In genomic region chr15:5139366-5139765, GRCm38 (mm10) we compare ENCODE assay signal across 19 mouse cellular contexts. TPM values are rescaled to one million over a fixed set of nuclear protein-coding genes. Genes with fewer than 3 reads are reported as not detected.
DNase-seq lines count a peak whose midpoint lies in the region; ATAC-seq and TF ChIP-seq lines count a peak whose summit lies in the region.
"Had no signal": no experiment of that assay in that cellular context is flagged by ENCODE, and none has a peak within 500 bp of the region (broad histone marks: within the 10 kb centered on the region; RNA-seq: fewer than 3 reads in every experiment).

No protein-coding gene starts in this region.

- H3K9ac ChIP-seq in heart, embryonic 11.5 days (ENCODE audit: low read depth, low read length), result no peak overlapping the region
- no peak overlapping the region for H3K9ac ChIP-seq in heart, adult 2 months (ENCODE audit: low read depth, low read length)
- H3K9ac ChIP-seq in MEL (ENCODE audit: control insufficient read depth, low read depth, low read length, poor library complexity, severe bottlenecking), result peak overlapping the region; percentile 51
- peak overlapping the region; percentile 60 for H3K9ac ChIP-seq in liver, embryonic 12.5 days
- peak overlapping the region; percentile 17 for H3K9ac ChIP-seq in liver, embryonic 16.5 days (ENCODE audit: low read depth, low read length)
- H3K9ac ChIP-seq: forebrain, embryonic 15.5 days; heart, embryonic 13.5 days; hindbrain, embryonic 12.5 days had no signal

- TF ChIP-seq POLR2A in heart, adult 2 months (IDR thresholded peaks at IDR 0.05; ENCODE audit: insufficient read depth, low read depth, low read length), result no peak
- TF ChIP-seq POLR2A in MEL (IDR thresholded peaks at IDR 0.05; ENCODE audit: control insufficient read depth in 1 of 2, insufficient read depth in 1 of 2, low read depth in 1 of 2, low read length in 2 of 2, poor library complexity in 1 of 2), result no peak

- H3K79me2 ChIP-seq in heart, adult 2 months (replicated peaks; ENCODE audit: control insufficient read depth, insufficient read depth, low read length), result no peaks in the 10 kb centered on the region
- peaks cover 7% of the 10 kb centered on the region for H3K79me2 ChIP-seq in MEL (ENCODE audit: control insufficient read depth, insufficient read depth, low read length, poor library complexity)

- DNase-seq in heart, adult 2 months, result no peak
- DNase-seq in MEL (ENCODE audit: low read depth, low spot score), result no peak
- no peak for DNase-seq in frontal cortex, postnatal 36 days (ENCODE audit: low spot score in 2 of 2)
- DNase-seq: adrenal gland, postnatal 10 days; cerebellum, adult 2 months; cerebellum, postnatal 10 days; gastrocnemius, postnatal 14 days; heart, postnatal 4 days had no signal

- intact Hi-C loops in heart, adult 2 months (cut with DNase I), result no loop called here

- peak overlapping the region; percentile 66 for H3K27ac ChIP-seq in heart, embryonic 11.5 days (ENCODE audit: low read depth, low read length)
- H3K27ac ChIP-seq in heart, adult 2 months, result no peak overlapping the region
- peak overlapping the region; percentile 95 for H3K27ac ChIP-seq in MEL (ENCODE audit: control insufficient read depth, low read depth, low read length)
- H3K27ac ChIP-seq in liver, embryonic 12.5 days, result peak overlapping the region; percentile 97
- H3K27ac ChIP-seq in liver, embryonic 16.5 days (ENCODE audit: low read length), result peak overlapping the region; percentile 94
- H3K27ac ChIP-seq: embryonic facial prominence, embryonic 10.5 days; forebrain, embryonic 15.5 days; heart, embryonic 13.5 days; hindbrain, embryonic 12.5 days had no signal

- TF ChIP-seq EP300 in heart, adult 2 months (IDR thresholded peaks at IDR 0.05; ENCODE audit: insufficient read depth, low read depth, low read length), result no peak
- TF ChIP-seq EP300 in MEL (IDR thresholded peaks at IDR 0.05; ENCODE audit: low read depth in 1 of 2, low read length in 2 of 2), result peak; percentile 57 to 78

- no peaks in the 10 kb centered on the region for H3K9me3 ChIP-seq in heart, embryonic 11.5 days (replicated peaks; ENCODE audit: control insufficient read depth, low read length)
- H3K9me3 ChIP-seq in MEL (replicated peaks; ENCODE audit: insufficient read depth, low read length), result no peaks in the 10 kb centered on the region
- no peaks in the 10 kb centered on the region for H3K9me3 ChIP-seq in liver, embryonic 12.5 days (replicated peaks)
- H3K9me3 ChIP-seq in liver, embryonic 16.5 days (replicated peaks; ENCODE audit: control insufficient read depth, low read length), result no peaks in the 10 kb centered on the region
- H3K9me3 ChIP-seq: embryonic facial prominence, embryonic 10.5 days; forebrain, embryonic 15.5 days; heart, embryonic 13.5 days; hindbrain, embryonic 12.5 days had no signal

- H3K27me3 ChIP-seq in heart, embryonic 11.5 days (ENCODE audit: control insufficient read depth, insufficient read depth, low read length), result no peaks in the 10 kb centered on the region
- H3K27me3 ChIP-seq in heart, adult 2 months (ENCODE audit: control insufficient read depth, insufficient read depth, low read length), result no peaks in the 10 kb centered on the region
- no peaks in the 10 kb centered on the region for H3K27me3 ChIP-seq in MEL (ENCODE audit: control insufficient read depth in 1 of 2, insufficient read depth in 2 of 2, low read length in 2 of 2)
- H3K27me3 ChIP-seq in liver, embryonic 12.5 days (replicated peaks), result no peaks in the 10 kb centered on the region
- H3K27me3 ChIP-seq in liver, embryonic 16.5 days (ENCODE audit: control insufficient read depth, insufficient read depth, low read depth, low read length), result no peaks in the 10 kb centered on the region
- H3K27me3 ChIP-seq: forebrain, embryonic 15.5 days; heart, embryonic 13.5 days; hindbrain, embryonic 12.5 days had no signal

- no peak for TF ChIP-seq RAD21 in MEL (IDR thresholded peaks at IDR 0.05; ENCODE audit: low read depth, low read length)

- no peak for TF ChIP-seq CTCF in heart, adult 2 months (IDR thresholded peaks at IDR 0.05)
- TF ChIP-seq CTCF in MEL (IDR thresholded peaks at IDR 0.05 in 2 of 3, conservative IDR thresholded peaks at IDR 0.05 in 1 of 3; ENCODE audit: control insufficient read depth in 1 of 3, insufficient read depth in 1 of 3, low read depth in 2 of 3, low read length in 3 of 3, poor library complexity in 1 of 3, severe bottlenecking in 1 of 3), result no peak

- no peaks in the 10 kb centered on the region for H3K36me3 ChIP-seq in heart, embryonic 11.5 days (ENCODE audit: control insufficient read depth, insufficient read depth, low read length)
- no peaks in the 10 kb centered on the region for H3K36me3 ChIP-seq in heart, adult 2 months (ENCODE audit: control insufficient read depth, insufficient read depth, low read length)
- peaks cover 0 to 33% of the 10 kb centered on the region in 2 experiments; a peak in 2 of 4 replicates for H3K36me3 ChIP-seq in MEL (ENCODE audit: control insufficient read depth in 1 of 2, insufficient read depth in 2 of 2, low read length in 2 of 2)
- no peaks in the 10 kb centered on the region for H3K36me3 ChIP-seq in liver, embryonic 12.5 days
- no peaks in the 10 kb centered on the region for H3K36me3 ChIP-seq in liver, embryonic 16.5 days (ENCODE audit: control insufficient read depth, insufficient read depth)
- H3K36me3 ChIP-seq: embryonic facial prominence, embryonic 10.5 days; forebrain, embryonic 15.5 days; heart, embryonic 13.5 days; hindbrain, embryonic 12.5 days had no signal

- no peaks in the 10 kb centered on the region for H3K4me1 ChIP-seq in heart, embryonic 11.5 days (ENCODE audit: control insufficient read depth, insufficient read depth, low read length)
- H3K4me1 ChIP-seq in heart, adult 2 months (ENCODE audit: control insufficient read depth, insufficient read depth, low read length), result peaks cover 4% of the 10 kb centered on the region
- peaks cover 23 to 29% of the 10 kb centered on the region in 2 experiments for H3K4me1 ChIP-seq in MEL (ENCODE audit: control insufficient read depth in 1 of 2, insufficient read depth in 2 of 2, low read length in 2 of 2)
- H3K4me1 ChIP-seq in liver, embryonic 12.5 days, result peaks cover 68% of the 10 kb centered on the region
- H3K4me1 ChIP-seq in liver, embryonic 16.5 days (ENCODE audit: control insufficient read depth, low read depth, low read length), result peaks cover 49% of the 10 kb centered on the region
- H3K4me1 ChIP-seq: hindbrain, embryonic 12.5 days had no signal

- WGBS in heart, embryonic 11.5 days (ENCODE audit: insufficient replicate concordance), result 62% methylated on average over 2 of the region's 2 CpGs
- WGBS in heart, adult 2 months, result 73% methylated on average over 2 of the region's 2 CpGs
- 13% methylated on average over 2 of the region's 2 CpGs for WGBS in liver, embryonic 12.5 days (ENCODE audit: insufficient replicate concordance)
- 17% methylated on average over 2 of the region's 2 CpGs for whole genome bisulfite sequencing in liver, embryonic 16.5 days (ENCODE audit: insufficient replicate concordance)

- no peak overlapping the region for H3K4me3 ChIP-seq in heart, embryonic 11.5 days (ENCODE audit: low read depth, low read length)
- H3K4me3 ChIP-seq in heart, adult 2 months, result no peak overlapping the region
- H3K4me3 ChIP-seq in MEL (ENCODE audit: control insufficient read depth in 1 of 2, insufficient read depth in 1 of 2, low read depth in 2 of 2, low read length in 2 of 2), result peak overlapping the region; percentile 16 to 40; a peak in 3 of 4 replicates
- H3K4me3 ChIP-seq in liver, embryonic 12.5 days, result no peak overlapping the region
- no peak overlapping the region for H3K4me3 ChIP-seq in liver, embryonic 16.5 days (ENCODE audit: low read depth, low read length)
- H3K4me3 ChIP-seq: embryonic facial prominence, embryonic 10.5 days; forebrain, embryonic 15.5 days; heart, embryonic 13.5 days; hindbrain, embryonic 12.5 days had no signal

- ATAC-seq in heart, embryonic 11.5 days (replicated peaks; ENCODE audit: insufficient number of reproducible peaks, low FRiP score, low TSS enrichment), result no peak
- ATAC-seq in liver, embryonic 12.5 days, result peak; percentile 13
- 0 out of 2 replicates have a peak, but pooled peaks have one; percentile 9 for ATAC-seq in liver, embryonic 16.5 days (ENCODE audit: low read depth)
- no peak for ATAC-seq in cerebellum, adult (ENCODE audit: insufficient number of reproducible peaks, low FRiP score, low TSS enrichment)
- ATAC-seq: forebrain, embryonic 15.5 days; hindbrain, embryonic 16.5 days; inflammation-experienced regulatory T-cells, adult 6 months; intestine, postnatal 0 days had no signal

- no peak overlapping the region; the same call in 1 of the 2 replicates for H3K4me2 ChIP-seq in heart, embryonic 11.5 days
- H3K4me2 ChIP-seq in liver, embryonic 12.5 days, result peak overlapping the region; percentile 58
- peak overlapping the region; percentile 44; the same call in 1 of the 2 replicates for H3K4me2 ChIP-seq in liver, embryonic 16.5 days (ENCODE audit: low read depth, low read length)
- H3K4me2 ChIP-seq: forebrain, embryonic 15.5 days; heart, embryonic 13.5 days; hindbrain, embryonic 12.5 days had no signal

RNA-seq across cellular contexts. Expression of gene Prkaa1, which starts 4.3 kb away (rescaled TPM):
- polyA plus RNA-seq in heart, embryonic 11.5 days (2014; fragmentation: Nextera tagmentation; extraction: Ambion mirVana), result 25.5 and 28.0 TPM in 2 replicates
- 10 to 100 TPM; 12.6 to 13.9 TPM for total RNA-seq in heart, adult 2 months (2021)
- 4.6 and 8.9 TPM in 2 replicates for polyA plus RNA-seq in heart, adult 2 months (2012; rRNA removed)
- total RNA-seq in MEL (2012; rRNA removed), result 18.3 and 20.0 TPM in 2 replicates
- 10 to 100 TPM in 1 of 2 experiments, not detected in 1; 23.0 TPM for polyA plus RNA-seq in MEL (2012; ENCODE audit: insufficient read depth in 1 of 2, insufficient read length in 2 of 2, low read depth in 1 of 2, low replicate concordance in 2 of 2, missing spikeins in 1 of 2)
- polyA plus RNA-seq in liver, embryonic 12.5 days (2016; fragmentation: Nextera tagmentation; extraction: Ambion mirVana), result 21.3 and 22.3 TPM in 2 replicates
- 11.8 and 12.3 TPM in 2 replicates for polyA plus RNA-seq in liver, embryonic 16.5 days (2015; fragmentation: Nextera tagmentation; extraction: Ambion mirVana)

RNA-seq across cellular contexts. Expression of gene Rpl37, which starts 22.9 kb away (rescaled TPM):
- 433 and 532 TPM in 2 replicates for polyA plus RNA-seq in heart, embryonic 11.5 days (2014; fragmentation: Nextera tagmentation; extraction: Ambion mirVana)
- total RNA-seq in heart, adult 2 months (2021), result 100 to 1,000 TPM; 186 to 228 TPM
- polyA plus RNA-seq in heart, adult 2 months (2012; rRNA removed), result 382 and 405 TPM in 2 replicates
- total RNA-seq in MEL (2012; rRNA removed), result 1,625 and 1,669 TPM in 2 replicates
- 1,000 to 10,000 TPM in 1 of 2 experiments, 100 to 1,000 TPM in 1; 923 to 1,012 TPM for polyA plus RNA-seq in MEL (2012; ENCODE audit: insufficient read depth in 1 of 2, insufficient read length in 2 of 2, low read depth in 1 of 2, low replicate concordance in 2 of 2, missing spikeins in 1 of 2)
- polyA plus RNA-seq in liver, embryonic 12.5 days (2016; fragmentation: Nextera tagmentation; extraction: Ambion mirVana), result 532 and 540 TPM in 2 replicates
- 249 and 306 TPM in 2 replicates for polyA plus RNA-seq in liver, embryonic 16.5 days (2015; fragmentation: Nextera tagmentation; extraction: Ambion mirVana)

RNA-seq across cellular contexts. Expression of gene Card6, which starts 31.0 kb away (rescaled TPM):
- 2.5 TPM in 2 replicates for polyA plus RNA-seq in heart, embryonic 11.5 days (2014; fragmentation: Nextera tagmentation; extraction: Ambion mirVana)
- 1 to 10 TPM; 6.5 to 8.3 TPM for total RNA-seq in heart, adult 2 months (2021)
- polyA plus RNA-seq in heart, adult 2 months (2012; rRNA removed), result 2.4 and 2.9 TPM in 2 replicates
- total RNA-seq in MEL (2012; rRNA removed), result 0.08 and 0.26 TPM in 2 replicates
- polyA plus RNA-seq in MEL (2012; ENCODE audit: insufficient read depth in 1 of 2, insufficient read length in 2 of 2, low read depth in 1 of 2, low replicate concordance in 2 of 2, missing spikeins in 1 of 2), result under 1 TPM in 1 of 2 experiments, not detected in 1; 0.13 TPM
- polyA plus RNA-seq in liver, embryonic 12.5 days (2016; fragmentation: Nextera tagmentation; extraction: Ambion mirVana), result 0.85 and 1.0 TPM in 2 replicates
- polyA plus RNA-seq in liver, embryonic 16.5 days (2015; fragmentation: Nextera tagmentation; extraction: Ambion mirVana), result 1.5 and 1.7 TPM in 2 replicates

RNA-seq across cellular contexts. Expression of gene Ttc33, which starts 46.0 kb away (rescaled TPM):
- polyA plus RNA-seq in heart, embryonic 11.5 days (2014; fragmentation: Nextera tagmentation; extraction: Ambion mirVana), result 35.0 and 37.5 TPM in 2 replicates
- 10 to 100 TPM; 37.5 to 45.2 TPM for total RNA-seq in heart, adult 2 months (2021)
- 10.4 and 18.7 TPM in 2 replicates for polyA plus RNA-seq in heart, adult 2 months (2012; rRNA removed)
- total RNA-seq in MEL (2012; rRNA removed), result 21.0 and 22.0 TPM in 2 replicates
- 10 to 100 TPM in 1 of 2 experiments, not detected in 1; 26.2 TPM for polyA plus RNA-seq in MEL (2012; ENCODE audit: insufficient read depth in 1 of 2, insufficient read length in 2 of 2, low read depth in 1 of 2, low replicate concordance in 2 of 2, missing spikeins in 1 of 2)
- 18.9 and 19.1 TPM in 2 replicates for polyA plus RNA-seq in liver, embryonic 12.5 days (2016; fragmentation: Nextera tagmentation; extraction: Ambion mirVana)
- polyA plus RNA-seq in liver, embryonic 16.5 days (2015; fragmentation: Nextera tagmentation; extraction: Ambion mirVana), result 14.1 and 16.1 TPM in 2 replicates

Comparison
In these comparisons a context has a peak if more than half of its experiments do, and no peak if none do; other contexts are left out.
1. ATAC-seq: peak in liver, embryonic 12.5 days (single experiment) and liver, embryonic 16.5 days (single experiment); none in heart, embryonic 11.5 days (single experiment) and cerebellum, adult (single experiment).
2. H3K4me3 ChIP-seq: peak in MEL (2 of 2); none in heart, embryonic 11.5 days (single experiment), heart, adult 2 months (single experiment), liver, embryonic 12.5 days (single experiment) and liver, embryonic 16.5 days (single experiment).
3. H3K9ac ChIP-seq: peak in MEL (single experiment), liver, embryonic 12.5 days (single experiment) and liver, embryonic 16.5 days (single experiment); none in heart, embryonic 11.5 days (single experiment) and heart, adult 2 months (single experiment).